Mouse (Mus musculus) activated CD4-positive, CD25-positive, alpha-beta regulatory T cell, adult 4 months (primary cell): ENCODE results near the gene C2cd4c. TPM values are rescaled to one million over a fixed set of nuclear protein-coding genes. Genes with fewer than 3 reads are reported as not detected.

Source experiments
- ATAC-seq: one replicate; pipeline ENCODE4 v1.8.0; 2017
- polyA plus RNA-seq, 2 experiments: library from polyadenylated mRNA; unstranded; fragments of 100-300 nt; shearing (Covaris generic); gene quantifications; one replicate each; pipeline ENCODE4 v1.2.1; 2017

Gene C2cd4c
- polyA plus RNA-seq, 2 experiments from 2014 or later, result not detected

GRCm38 (mm10) chr10:79578891-79579290 lies 34.9 kb downstream of the C2cd4c start:
- no peak for ATAC-seq

- no peak for ATAC-seq
Observed at GRCm38 (mm10) chr10:79578276-79578675, 35.5 kb downstream of the C2cd4c start.

- no peak for ATAC-seq
Observed at GRCm38 (mm10) chr10:79577376-79577775, 36.4 kb downstream of the C2cd4c start.

GRCm38 (mm10) chr10:79575754-79576153 lies 38.1 kb downstream of the C2cd4c start:
- ATAC-seq, result no peak

GRCm38 (mm10) chr10:79574796-79575195 lies 39.0 kb downstream of the C2cd4c start:
- no peak for ATAC-seq

GRCm38 (mm10) chr10:79574350-79574749 lies 39.5 kb downstream of the C2cd4c start:
- no peak for ATAC-seq

GRCm38 (mm10) chr10:79573611-79574010 lies 40.2 kb downstream of the C2cd4c start:
- ATAC-seq, result no peak

- no peak for ATAC-seq
Observed at GRCm38 (mm10) chr10:79571314-79571713, 42.5 kb downstream of the C2cd4c start.

- ATAC-seq, result no peak
Observed at GRCm38 (mm10) chr10:79569921-79570320, 43.9 kb downstream of the C2cd4c start.

GRCm38 (mm10) chr10:79559716-79560115 lies 54.1 kb downstream of the C2cd4c start:
- no peak for ATAC-seq

- ATAC-seq, result no peak
Observed at GRCm38 (mm10) chr10:79557496-79557895, 56.3 kb downstream of the C2cd4c start.

- ATAC-seq, result no peak
Observed at GRCm38 (mm10) chr10:79556951-79557350, 56.9 kb downstream of the C2cd4c start.

Other genes with a start within 250 kb of the C2cd4c start
- not detected for gene Vmn2r83, start 145.3 kb downstream of the C2cd4c start, polyA plus RNA-seq
- 1 to 10 TPM; 2.7 to 4.7 TPM for gene Plpp2, start 80.2 kb downstream of the C2cd4c start, polyA plus RNA-seq
- gene Mier2, start 58.8 kb downstream of the C2cd4c start, polyA plus RNA-seq, result 10 to 100 TPM; 12.0 to 15.0 TPM
- gene Theg, start 26.7 kb downstream of the C2cd4c start, polyA plus RNA-seq, result not detected
- not detected for gene Shc2, start 23.9 kb upstream of the C2cd4c start, polyA plus RNA-seq
- gene Odf3l2, start 31.7 kb upstream of the C2cd4c start, polyA plus RNA-seq, result not detected
- gene Madcam1, start 50.5 kb upstream of the C2cd4c start, polyA plus RNA-seq, result under 1 TPM in 1 of 2 experiments, not detected in 1; 0.60 TPM
- 10 to 100 TPM; 22.5 to 32.9 TPM for gene Tpgs1, start 55.3 kb upstream of the C2cd4c start, polyA plus RNA-seq
- gene Cdc34, start 68.2 kb upstream of the C2cd4c start, polyA plus RNA-seq, result 10 to 100 TPM; 17.4 to 27.5 TPM
- gene Gzmm, start 75.0 kb upstream of the C2cd4c start, polyA plus RNA-seq, result under 1 TPM; 0.52 to 0.62 TPM
- 100 to 1,000 TPM; 135 to 157 TPM for gene Bsg, start 90.5 kb upstream of the C2cd4c start, polyA plus RNA-seq
- not detected for gene Hcn2, start 102.6 kb upstream of the C2cd4c start, polyA plus RNA-seq
- 10 to 100 TPM; 13.6 to 21.4 TPM for gene Polrmt, start 132.6 kb upstream of the C2cd4c start, polyA plus RNA-seq
- not detected for gene Fgf22, start 141.1 kb upstream of the C2cd4c start, polyA plus RNA-seq
- 1 to 10 TPM; 3.9 to 4.4 TPM for gene Rnf126, start 152.9 kb upstream of the C2cd4c start, polyA plus RNA-seq
- under 1 TPM in 1 of 2 experiments, not detected in 1; 0.86 TPM for gene Fstl3, start 163.2 kb upstream of the C2cd4c start, polyA plus RNA-seq
- gene Prss57, start 176.9 kb upstream of the C2cd4c start, polyA plus RNA-seq, result 1 to 10 TPM in 1 of 2 experiments, under 1 TPM in 1; 0.76 to 1.1 TPM
- under 1 TPM; 0.55 to 0.95 TPM for gene Palm, start 179.5 kb upstream of the C2cd4c start, polyA plus RNA-seq
- not detected for gene Misp, start 207.0 kb upstream of the C2cd4c start, polyA plus RNA-seq
- gene Ptbp1, start 240.4 kb upstream of the C2cd4c start, polyA plus RNA-seq, result 100 to 1,000 TPM in 1 of 2 experiments, 10 to 100 TPM in 1; 94.0 to 159 TPM